Mouse (Mus musculus) spleen, adult 2 months (tissue): ENCODE data around the gene Cdc42. TPM values are rescaled to one million over a fixed set of nuclear protein-coding genes. Genes with fewer than 3 reads are reported as not detected.
A peak's percentile ranks its signal among the peaks of the same experiment; 100 is the strongest.

Experiments used
- DNase-seq, 2 experiments: peaks; one replicate each; pipeline versions ENCODE4 v3.0.0 to v3.0.0-alpha.2; 2012 to 2021; ENCODE audit warnings: low spot score in 2 of 2, low read depth in 1 of 2
- H3K27ac ChIP-seq: fragments of 200-500 bp; 2 replicates; pipeline ENCODE4 v1.5.1; 2012; ENCODE audit warnings: low read length, inconsistent platforms; ENCODE audit not compliant: insufficient read depth
- H3K27me3 ChIP-seq: fragments of 200-500 bp; 2 replicates; pipeline ENCODE4 v1.6.1; 2012; ENCODE audit warnings: mild to moderate bottlenecking, moderate library complexity, low read length, inconsistent platforms; ENCODE audit not compliant: control insufficient read depth, insufficient read depth
- H3K36me3 ChIP-seq: fragments of 200-500 bp; 2 replicates; pipeline ENCODE4 v1.6.1; 2012; ENCODE audit warnings: mild to moderate bottlenecking, low read length, inconsistent platforms; ENCODE audit not compliant: control insufficient read depth, insufficient read depth
- H3K4me1 ChIP-seq: fragments of 200-500 bp; 2 replicates; pipeline ENCODE4 v1.6.1; 2011; ENCODE audit warnings: inconsistent platforms; ENCODE audit not compliant: control insufficient read depth, insufficient read depth, insufficient read length
- H3K4me3 ChIP-seq: fragments of 200-500 bp; 2 replicates; pipeline ENCODE4 v1.5.1; 2011; ENCODE audit warnings: mild to moderate bottlenecking, inconsistent platforms; ENCODE audit not compliant: insufficient read depth, insufficient read length; ENCODE audit errors: extremely low read depth
- CTCF ChIP-seq: fragments of 200-500 bp; IDR thresholded peaks from 2 replicates; pipeline ENCODE4 v1.5.1; 2011; ENCODE audit warnings: mild to moderate bottlenecking, inconsistent platforms; ENCODE audit not compliant: insufficient read depth, insufficient read length, insufficient replicate concordance; ENCODE audit errors: extremely low read depth
- POLR2A ChIP-seq: fragments of 200-500 bp; IDR thresholded peaks from 2 replicates; pipeline ENCODE4 v1.6.1; 2011; ENCODE audit warnings: low read depth, low read length, inconsistent platforms
- WGBS: fragments of 180-500 bp; shearing (Covaris S2); methylation state at CpG from one replicate; pipeline ENCODE4 v1.1.7; 2018; 5-methylcytosine and 5-hydroxymethylcytosine counted together
- polyA plus RNA-seq: library from polyadenylated mRNA; depleted of rRNA; stranded (reverse); fragments of >200 nt; gene quantifications from 2 replicates; pipeline ENCODE4 v1.2.3, GENCODE M21; 2012

Gene Cdc42
- polyA plus RNA-seq, 1 experiment: 55.5 TPM

DNA sequence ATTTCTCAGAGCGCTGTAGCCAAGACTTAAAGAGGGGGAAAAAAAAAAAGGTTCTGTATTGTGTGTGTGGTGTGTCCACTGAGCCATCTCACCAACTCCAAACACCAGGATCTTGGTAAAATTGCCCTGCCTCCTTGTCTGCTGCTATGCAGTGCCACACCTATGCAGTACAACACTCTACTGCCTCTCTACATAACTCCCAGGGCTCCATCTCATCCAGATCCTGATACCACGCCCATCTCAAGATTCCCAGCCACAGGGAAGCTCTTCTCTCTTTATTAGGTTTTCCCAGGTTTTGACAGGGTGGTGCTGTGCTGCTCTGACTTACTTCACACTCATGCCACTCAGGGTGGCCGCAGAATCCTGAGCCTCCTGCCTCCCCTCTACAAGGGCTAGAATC is 3.5 kb upstream of the Cdc42 start:
- WGBS: 85% methylated on average over 3 of the region's 3 CpGs
- no peak for DNase-seq
- peaks cover 14% of the 10 kb centered on the region; the same call in 1 of the 2 replicates for H3K4me1 ChIP-seq
- H3K27me3 ChIP-seq: 0 out of 2 replicates have a peak, but pooled peaks cover 2% of the 10 kb centered on the region
- TF ChIP-seq CTCF: no peak
- no peak overlapping the region for H3K4me3 ChIP-seq
- no peak overlapping the region for H3K27ac ChIP-seq
- no peaks in the 10 kb centered on the region for H3K36me3 ChIP-seq

DNA sequence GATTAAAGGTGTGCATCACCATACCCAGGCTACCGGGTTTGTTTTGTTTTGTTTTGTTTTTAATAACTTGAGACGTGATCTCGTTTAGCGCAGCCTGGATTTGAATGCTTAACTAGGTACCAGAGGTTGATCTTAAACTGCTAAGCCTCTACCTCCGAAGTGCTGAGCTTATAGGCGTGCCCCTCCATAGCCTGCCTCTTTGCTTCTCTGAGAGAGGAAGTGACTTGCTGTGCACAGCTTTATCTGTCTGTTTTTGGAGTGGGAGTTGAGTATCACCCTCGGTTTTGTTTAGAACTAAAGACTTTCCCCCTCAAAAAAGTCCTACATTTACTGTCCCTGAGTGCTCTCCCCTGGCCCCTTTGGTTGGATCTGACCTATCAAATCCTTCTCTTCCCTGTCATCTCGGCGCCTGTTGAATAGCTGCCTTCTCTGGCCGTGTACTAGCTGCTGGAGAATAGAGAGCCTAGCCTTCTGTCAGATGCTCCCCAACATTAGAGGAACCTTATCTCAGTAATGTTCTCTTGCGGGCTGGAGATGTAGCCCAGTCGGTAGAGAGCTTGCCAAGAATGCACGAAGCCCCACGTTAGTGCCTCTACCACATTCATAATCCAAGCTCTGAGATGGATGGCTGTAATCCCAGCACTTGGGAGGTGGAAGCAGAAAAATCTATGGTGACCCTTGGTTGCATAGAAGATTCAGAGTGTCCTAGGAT is 927 bp upstream of the Cdc42 start:
- peak in 1 of 2 experiments; percentile 56 for DNase-seq
- peak overlapping the region; percentile 87 for H3K27ac ChIP-seq
- H3K4me3 ChIP-seq: 0 out of 2 replicates have a peak overlapping the region, but pooled peaks have one; percentile 28
- TF ChIP-seq CTCF (no peak), POLR2A (no peak)
- WGBS: 18% methylated on average over 14 of the region's 14 CpGs
- H3K4me1 ChIP-seq: peaks cover 7% of the 10 kb centered on the region
- no peaks in the 10 kb centered on the region for H3K36me3 ChIP-seq
- H3K27me3 ChIP-seq: 0 out of 2 replicates have a peak, but pooled peaks cover 2% of the 10 kb centered on the region

DNA sequence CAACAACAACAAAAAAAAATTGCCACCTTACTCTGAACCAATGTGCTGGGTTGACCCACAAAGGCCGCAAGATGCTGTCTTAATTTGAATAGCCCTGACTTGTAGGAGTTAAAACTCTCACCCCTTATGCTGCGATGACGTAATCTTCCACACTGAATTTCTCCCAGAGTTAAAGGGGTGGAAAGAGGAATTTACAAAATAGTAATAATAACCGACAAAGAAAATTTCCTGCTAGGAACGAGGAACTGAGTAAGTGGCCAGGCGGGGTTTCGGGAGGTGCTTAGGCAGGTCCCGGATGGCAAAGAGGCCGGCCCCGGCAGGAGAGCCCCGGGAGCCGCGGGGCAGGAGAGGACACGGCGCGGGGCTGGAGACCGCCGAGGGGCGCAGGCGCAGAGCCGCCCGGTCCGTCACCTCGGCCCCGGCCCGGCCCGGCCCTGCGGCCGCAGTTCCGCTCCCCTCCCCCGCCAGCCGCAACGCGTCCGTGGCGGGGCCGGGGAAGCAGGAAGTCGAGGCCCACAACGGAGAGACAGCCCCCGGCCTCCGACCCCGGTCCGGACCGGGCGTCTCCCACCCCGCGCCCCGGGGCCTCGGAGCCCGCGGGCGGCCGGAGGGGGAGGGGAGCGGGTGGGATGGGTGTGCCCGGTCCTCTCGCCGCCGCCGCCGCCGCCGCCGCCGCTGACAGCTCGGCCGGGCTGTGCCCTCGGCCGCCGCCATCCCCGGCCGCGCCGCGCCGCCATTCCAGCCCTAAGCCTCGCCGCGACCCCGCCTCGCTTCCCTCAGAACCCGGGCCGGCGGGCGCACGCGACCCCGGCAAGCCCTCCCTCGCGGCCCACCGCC is 628 bp downstream of the Cdc42 start:
- peaks cover 2% of the 10 kb centered on the region; the same call in 1 of the 2 replicates for H3K36me3 ChIP-seq
- H3K27me3 ChIP-seq: 0 out of 2 replicates have a peak, but pooled peaks cover 2% of the 10 kb centered on the region
- H3K27ac ChIP-seq: peak overlapping the region; percentile 99
- peak overlapping the region; percentile 94 for H3K4me3 ChIP-seq
- peak in 1 of 2 experiments; percentile 74 for DNase-seq
- TF ChIP-seq POLR2A (no peak), CTCF (no peak)
- WGBS: 1% methylated on average over 27 of the region's 90 CpGs
- H3K4me1 ChIP-seq: peaks cover 14% of the 10 kb centered on the region

DNA sequence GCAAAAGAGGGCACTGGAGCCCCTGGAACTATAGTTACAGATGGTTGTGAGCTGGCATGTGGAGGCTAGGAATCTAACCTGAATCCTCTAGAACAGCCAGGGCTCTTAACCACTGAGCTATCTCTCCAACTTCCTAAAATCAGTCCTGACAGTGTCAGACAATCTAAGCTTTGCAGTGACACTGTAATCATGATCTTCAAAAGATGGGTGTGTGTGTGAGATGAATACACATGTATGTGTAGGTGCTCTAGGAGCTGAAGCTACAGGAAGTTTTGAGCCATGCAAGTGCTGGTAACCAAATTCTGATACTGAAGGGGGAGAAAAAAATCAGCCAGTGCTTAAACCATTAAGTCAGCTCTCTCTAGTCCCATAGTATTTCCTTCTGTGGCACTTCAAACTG is 6.9 kb downstream of the Cdc42 start:
- H3K4me1 ChIP-seq: peaks cover 31% of the 10 kb centered on the region
- no peak for DNase-seq
- H3K4me3 ChIP-seq: no peak overlapping the region
- TF ChIP-seq POLR2A: no peak
- TF ChIP-seq CTCF: no peak
- no peak overlapping the region for H3K27ac ChIP-seq
- no peaks in the 10 kb centered on the region for H3K27me3 ChIP-seq
- peaks cover 5% of the 10 kb centered on the region for H3K36me3 ChIP-seq

DNA sequence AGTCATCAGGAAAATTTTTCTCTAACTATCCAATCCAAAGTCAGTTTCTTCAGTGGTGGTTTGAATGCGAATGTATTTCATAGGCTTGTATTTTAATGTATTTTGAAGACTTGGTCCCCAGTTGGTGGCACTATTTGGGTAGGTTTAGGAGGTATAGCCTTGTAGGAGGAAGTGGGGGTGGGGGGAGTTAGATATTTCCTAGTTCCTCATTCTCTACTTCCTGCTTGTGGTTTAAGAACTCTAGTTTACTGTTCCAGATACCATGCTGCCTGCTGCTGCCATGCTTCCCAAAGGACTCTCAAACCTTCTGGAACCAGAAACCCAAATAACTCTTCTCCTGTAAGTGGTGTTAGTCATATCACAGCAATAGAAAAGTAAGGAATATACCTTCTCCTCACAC is 11.7 kb downstream of the Cdc42 start:
- Histone ChIP-seq H3K36me3 (peaks cover 4% of the 10 kb centered on the region), H3K4me3 (no peak overlapping the region), H3K27ac (no peak overlapping the region; the same call in 1 of the 2 replicates), H3K27me3 (no peaks in the 10 kb centered on the region), H3K4me1 (peaks cover 19% of the 10 kb centered on the region)
- TF ChIP-seq CTCF (no peak), POLR2A (no peak)
- peak; percentile 49 to 81 for DNase-seq
- 34% methylated on average over 1 of the region's 1 CpGs for WGBS

DNA sequence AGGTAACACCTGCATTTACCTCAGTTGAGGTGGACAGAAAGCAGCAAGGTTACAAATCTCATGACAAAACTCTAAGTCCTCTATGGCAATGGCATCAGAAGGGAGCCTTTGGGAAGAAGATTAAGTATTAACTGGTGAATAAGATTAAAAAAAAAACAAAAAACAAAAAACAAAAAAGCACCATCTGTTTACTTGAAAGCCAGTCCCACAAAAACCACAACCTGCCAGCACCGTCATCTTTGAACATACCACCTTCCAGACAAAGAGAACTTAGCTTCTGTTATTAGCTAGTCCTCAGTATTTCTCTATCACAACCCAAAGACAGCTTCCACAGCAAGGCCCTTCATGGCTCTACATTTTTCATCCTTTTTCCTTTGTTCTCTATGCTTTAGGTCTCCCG is 12.4 kb downstream of the Cdc42 start:
- TF ChIP-seq CTCF: no peak
- TF ChIP-seq POLR2A: no peak
- Histone ChIP-seq H3K36me3 (peaks cover 4% of the 10 kb centered on the region), H3K4me1 (peaks cover 16% of the 10 kb centered on the region), H3K27me3 (no peaks in the 10 kb centered on the region), H3K27ac (no peak overlapping the region), H3K4me3 (no peak overlapping the region)
- 45% methylated on average over 2 of the region's 2 CpGs for WGBS
- DNase-seq: no peak
